Mouse (Mus musculus) inflammation-experienced regulatory T-cells, adult 6 months (primary cell): ENCODE results near the gene Aldh1a1. TPM values are rescaled to one million over a fixed set of nuclear protein-coding genes. Genes with fewer than 3 reads are reported as not detected.
"Not testable (repeated sequence)": the region's sequence is repeated elsewhere in the genome, so short reads cannot be mapped to it uniquely, and the experiment has no call there.

Experiments
- ATAC-seq: one replicate; pipeline ENCODE4 v1.8.0; 2017
- polyA plus RNA-seq, 3 experiments: library from polyadenylated mRNA; unstranded; fragments of 100-300 nt; shearing (Covaris generic); gene quantifications; one replicate each; pipeline ENCODE4 v1.2.1; 2017

Aldh1a1 gene
- polyA plus RNA-seq = not detected

DNA sequence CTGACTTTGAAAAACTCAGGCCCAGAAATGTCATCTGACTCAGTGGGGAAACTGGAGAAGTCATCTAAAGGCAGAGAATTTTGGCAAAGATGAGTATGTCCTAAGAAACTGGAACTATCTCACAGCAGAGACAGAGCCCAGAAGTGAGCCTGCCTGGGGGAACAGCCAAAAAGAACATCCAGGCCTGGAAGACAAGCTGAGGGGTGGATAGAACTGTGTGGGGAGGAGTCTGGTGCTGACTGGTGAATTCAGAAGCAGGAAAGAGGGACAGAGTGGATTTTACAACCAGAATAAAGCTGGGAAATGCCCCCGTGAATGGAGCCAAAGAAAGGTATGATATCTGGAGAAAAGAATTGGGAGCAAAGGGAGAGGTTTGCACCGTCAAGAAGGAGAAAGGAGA is at the start of gene Aldh1a1:
Gene Aldh1a1 (plus strand): TSS at position 225 of the 400 bp plus-strand sequence.
- no peak for ATAC-seq

DNA sequence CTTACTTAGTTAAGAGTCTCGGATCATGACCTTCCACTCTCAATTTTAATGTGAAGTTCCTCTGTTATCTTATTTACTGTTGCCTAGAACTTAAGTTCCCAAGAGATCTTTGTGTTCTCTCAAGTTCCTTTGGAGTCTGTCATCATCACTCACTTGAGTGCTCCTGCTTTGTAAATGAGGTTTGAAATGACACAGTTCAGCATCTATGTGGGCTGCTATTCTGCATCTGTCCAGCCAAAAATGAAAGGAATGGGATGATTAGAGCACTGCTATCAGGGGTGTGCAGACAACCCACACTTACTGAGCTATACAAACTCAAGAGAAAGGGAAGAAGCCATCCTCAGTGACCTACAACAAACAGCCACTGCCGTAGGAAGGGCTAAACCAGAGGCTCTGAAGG is 44.7 kb upstream of the Aldh1a1 start:
- ATAC-seq = no peak

DNA sequence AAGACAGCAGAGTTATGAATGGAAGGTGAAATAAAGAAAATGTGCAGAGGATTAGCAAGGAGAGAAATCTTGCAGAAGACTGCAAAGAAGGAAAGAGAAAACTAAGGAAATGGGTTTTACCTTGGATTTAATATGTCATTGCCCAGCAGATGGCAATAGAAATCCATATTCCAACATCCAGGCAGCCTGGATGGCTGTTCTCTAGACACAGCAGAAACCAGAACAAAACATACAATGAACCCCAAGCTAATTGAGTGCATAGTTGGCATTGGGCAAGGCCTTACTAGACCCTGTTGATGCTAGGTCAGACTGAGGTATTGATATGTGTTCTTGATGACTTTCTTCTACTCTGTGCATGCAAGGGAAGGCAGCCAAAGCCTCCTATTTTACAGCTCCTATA is 43.0 kb upstream of the Aldh1a1 start:
- ATAC-seq = no peak

DNA sequence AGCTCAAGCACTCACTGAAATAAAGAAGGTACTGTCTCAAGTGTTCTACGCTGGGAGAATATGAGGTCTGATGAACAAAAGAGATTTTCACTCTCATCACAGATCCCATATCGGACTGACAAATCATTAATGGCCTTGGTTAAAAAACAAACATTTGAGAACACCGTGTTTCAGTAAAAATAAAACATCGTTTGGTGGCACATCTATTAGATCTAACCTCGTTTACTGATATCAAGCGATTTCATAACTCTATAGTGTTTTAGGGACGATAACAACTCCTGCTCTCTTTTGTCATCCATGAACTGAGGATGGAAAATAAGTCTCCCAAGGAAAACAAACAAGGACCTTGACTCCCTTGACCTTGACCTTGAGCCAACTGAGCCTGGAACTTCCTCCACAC is 41.5 kb upstream of the Aldh1a1 start:
- no peak for ATAC-seq

DNA sequence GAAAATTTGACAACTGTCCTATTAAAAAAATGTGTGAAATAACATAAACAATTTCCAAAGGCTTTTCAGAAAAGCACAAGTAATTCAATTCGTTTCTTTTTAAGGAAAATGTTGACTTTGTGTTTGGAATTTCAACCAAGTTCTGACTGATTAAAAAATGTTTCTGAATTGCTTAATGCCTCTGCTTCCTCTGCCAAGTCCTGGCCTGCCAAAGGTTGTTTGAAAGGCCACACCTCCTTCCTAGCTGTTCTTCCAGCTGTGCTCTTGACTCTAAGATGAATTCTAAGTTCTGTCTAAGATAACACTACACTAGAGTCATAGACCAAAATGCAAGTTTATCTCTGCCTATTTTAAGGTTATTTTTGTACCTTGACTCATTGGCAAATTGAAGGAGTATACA is 8.0 kb upstream of the Aldh1a1 start:
- ATAC-seq = no peak

DNA sequence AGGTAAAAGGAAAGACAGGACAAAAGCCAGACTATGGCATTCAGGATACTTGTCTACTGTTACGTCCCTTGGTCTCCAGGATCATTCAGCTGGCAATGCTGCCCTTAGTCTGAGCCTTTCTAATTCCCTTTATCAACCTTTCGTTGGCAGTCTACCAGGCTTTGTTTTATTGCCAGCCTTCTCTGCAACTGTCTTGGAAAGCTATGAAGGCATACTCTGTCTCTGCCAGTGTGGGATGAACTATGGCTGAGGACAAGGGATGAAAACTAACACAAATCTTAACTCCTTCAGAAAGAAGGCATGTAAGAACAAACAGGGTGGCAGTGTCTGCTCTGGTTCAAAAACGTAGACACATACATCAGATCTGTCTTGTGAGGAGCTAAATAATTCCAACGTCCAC is 565 bp upstream of the Aldh1a1 start:
- ATAC-seq = no peak

DNA sequence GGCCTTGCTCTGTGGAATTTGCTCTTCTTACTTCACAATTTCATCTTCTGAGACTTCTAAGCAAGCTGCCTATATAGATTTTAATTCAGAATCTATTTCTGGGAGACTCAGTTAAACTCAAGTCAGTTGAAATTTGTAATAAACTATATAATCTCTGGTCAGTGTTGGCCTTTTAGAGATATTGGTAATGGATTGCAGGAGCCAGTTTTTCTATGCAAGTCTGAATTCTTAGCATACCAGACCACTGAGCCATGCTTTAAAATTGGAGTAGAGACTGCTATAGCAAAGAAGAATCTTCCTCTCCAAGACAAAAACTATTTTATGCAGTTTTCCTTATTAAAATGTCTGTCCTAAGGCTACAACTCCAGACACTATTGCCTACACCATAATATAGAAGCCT is 4.0 kb downstream of the Aldh1a1 start:
- ATAC-seq = no peak

DNA sequence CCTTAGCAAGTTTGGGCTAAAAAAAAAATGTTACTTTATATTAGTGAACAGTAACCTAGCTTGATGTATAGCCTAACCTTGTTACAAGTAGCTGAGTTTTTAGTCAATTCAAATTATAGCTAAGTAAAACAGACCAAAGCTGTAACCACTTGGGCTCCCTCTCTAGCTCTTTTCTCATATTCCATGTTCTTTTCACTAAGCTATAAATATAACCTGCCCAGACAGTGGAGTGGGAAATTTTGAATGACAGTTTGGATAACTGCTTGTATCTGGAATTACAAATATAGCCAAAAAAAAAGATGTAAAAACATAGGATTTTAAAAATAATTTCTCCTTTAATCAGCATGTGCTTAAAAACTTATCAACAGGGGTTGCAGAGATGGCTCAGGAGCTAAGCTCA is 12.8 kb downstream of the Aldh1a1 start:
- no peak for ATAC-seq

DNA sequence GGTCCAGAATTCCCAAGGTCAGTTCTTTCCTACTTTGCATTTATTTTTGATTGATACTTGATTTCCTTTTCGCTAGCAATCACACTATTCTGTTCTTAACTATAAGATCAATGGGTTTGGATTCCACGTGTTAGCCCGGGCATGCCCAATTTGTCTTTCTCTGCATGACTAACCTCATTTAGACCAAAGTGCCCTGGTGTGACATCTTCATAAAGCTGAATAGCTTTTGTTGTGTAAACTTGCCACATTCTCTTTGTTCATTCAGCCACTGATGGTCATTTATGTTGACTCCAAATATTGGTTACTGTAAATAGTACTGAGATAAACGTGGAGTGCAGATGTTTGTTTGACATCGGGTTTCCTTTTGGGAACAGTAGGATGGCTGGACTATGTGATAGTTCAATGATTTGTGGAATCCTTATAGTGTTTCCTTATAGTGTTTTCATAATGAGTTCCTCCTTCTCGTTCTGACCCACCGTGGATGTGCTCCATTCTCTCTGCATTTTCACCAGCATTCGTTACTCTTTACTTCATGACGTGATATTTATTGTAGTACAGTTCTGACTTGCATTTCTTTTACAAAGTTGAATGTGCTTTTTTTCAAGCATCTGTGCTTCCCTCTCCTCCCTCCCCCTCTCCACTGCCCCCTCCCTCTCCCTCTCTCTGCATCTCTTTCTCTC is 14.6 kb downstream of the Aldh1a1 start:
- ATAC-seq = no peak

DNA sequence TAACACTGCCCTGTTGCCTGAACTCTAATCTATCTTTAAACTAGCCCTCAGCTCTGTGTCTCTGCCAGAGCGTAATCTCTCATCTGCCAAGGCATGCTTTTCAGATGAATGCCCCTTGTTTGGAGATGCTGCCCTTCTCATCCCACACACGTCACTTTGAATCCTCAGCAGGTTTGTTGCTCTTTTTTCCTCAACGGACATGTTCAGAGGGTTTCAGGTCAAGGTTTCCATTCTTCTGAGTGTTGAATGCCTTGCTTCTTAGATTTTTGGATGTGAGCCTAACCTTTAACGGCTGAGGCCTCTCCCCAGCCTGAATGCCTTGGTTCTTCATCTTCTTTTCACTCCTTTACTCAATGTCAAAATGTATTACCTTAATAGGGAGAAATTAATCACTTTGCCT is 16.1 kb downstream of the Aldh1a1 start:
- no peak for ATAC-seq

DNA sequence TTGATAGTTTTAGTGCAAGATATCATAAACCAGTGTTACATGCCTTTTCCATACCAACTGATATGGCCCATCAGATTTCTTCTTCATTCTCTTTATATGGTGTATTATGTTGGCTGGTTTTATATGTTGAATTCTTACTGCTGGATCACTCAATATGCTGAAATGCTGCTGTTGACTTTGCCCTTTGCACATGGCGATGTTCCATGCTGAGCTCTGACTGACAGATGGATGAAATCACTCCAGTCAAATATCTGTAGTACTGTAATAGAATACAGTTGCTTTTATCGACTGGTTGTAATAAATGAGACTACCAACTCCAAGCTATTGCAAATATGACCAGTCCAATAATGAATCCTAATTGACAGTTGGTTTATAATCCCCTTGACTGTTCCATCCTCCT is 19.5 kb downstream of the Aldh1a1 start:
- no peak for ATAC-seq

DNA sequence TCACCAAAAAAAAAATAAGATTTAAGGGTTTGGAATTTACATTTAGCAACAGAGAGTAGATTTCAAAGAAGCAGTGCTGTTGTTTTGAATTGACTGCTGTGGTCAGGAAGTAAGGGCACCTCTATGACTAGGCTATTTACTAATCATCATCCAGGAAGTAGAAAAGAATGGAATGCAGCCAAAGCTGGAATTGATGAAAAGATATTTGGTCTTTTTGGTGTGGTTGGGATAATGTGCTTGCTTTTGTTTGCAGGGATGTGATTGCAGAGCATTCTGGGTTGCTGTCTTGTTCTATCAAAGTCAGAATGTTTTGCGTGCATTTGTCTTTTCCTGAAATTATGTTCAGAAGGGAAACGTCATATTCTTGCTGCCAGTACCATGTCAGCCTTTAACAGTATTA is 20.7 kb downstream of the Aldh1a1 start:
- no peak for ATAC-seq

DNA sequence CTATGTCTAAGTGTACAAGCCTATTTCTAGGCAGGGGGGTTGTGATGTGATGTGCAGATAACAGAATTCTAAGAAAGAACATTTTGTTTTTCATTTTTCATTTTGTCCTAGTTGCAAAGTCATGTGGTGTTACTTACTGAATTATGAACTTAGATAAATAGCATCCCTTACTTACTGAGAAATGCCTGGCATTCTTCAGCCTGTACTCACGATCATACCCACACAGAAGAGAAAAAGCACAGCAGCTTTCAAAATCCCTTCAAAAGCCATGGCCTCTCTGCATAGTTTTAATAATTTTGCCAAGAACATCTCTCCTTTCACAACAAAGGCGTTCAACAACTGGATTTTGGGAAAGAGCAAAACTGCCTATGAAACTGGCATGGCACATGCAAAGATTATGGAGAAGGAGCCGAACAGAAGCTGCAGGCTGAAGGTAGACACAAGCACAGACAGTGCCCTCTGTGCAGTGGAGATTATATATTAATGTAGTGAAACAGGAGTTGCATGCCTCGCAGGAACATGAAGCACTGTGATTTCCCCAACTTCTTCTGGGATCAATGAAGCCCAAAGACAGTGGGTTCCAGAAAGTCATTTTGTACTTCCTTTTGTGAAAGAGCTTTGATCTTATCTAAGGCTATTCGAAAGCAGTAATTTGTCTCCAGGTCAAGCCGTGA is 21.3 kb downstream of the Aldh1a1 start:
- no peak for ATAC-seq

DNA sequence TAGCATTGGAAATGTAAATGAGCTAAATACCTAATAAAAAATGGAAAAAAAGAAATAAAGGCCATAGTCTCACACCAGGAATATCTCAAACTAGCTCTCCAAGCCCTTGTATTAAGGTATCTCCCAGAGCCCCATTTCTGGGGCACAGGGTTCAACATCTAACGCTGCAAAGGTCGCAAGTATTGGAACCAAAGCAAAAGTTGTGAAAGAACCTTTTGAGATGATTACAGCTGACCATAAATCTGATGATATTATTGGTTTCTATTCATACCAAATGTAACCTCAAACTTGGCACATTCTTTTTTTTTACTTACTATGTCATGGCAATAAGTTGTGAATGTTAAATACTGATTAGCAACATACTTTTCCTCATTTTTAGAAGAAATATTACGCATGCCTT is 24.0 kb downstream of the Aldh1a1 start:
- ATAC-seq = no peak

DNA sequence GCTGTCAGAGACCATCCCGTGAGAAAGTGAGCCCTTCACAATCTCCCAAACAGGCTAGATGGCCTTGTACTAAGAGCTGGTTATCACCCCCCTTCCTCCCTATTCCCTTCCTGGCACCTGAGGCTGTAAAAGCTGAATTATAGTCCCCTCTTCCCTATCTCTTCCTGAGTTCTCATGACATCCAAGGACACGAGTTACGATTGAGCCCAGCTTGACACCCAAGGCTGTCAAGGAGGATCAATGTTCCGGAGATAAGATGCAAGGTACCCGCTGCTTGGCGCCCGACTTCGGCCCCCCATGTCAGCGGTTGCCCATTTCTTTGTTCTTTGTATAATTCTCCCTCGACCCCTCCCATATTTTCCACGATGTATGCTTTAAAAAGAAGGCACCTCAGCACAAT is 36.6 kb downstream of the Aldh1a1 start:
- not testable (repeated sequence) for ATAC-seq

DNA sequence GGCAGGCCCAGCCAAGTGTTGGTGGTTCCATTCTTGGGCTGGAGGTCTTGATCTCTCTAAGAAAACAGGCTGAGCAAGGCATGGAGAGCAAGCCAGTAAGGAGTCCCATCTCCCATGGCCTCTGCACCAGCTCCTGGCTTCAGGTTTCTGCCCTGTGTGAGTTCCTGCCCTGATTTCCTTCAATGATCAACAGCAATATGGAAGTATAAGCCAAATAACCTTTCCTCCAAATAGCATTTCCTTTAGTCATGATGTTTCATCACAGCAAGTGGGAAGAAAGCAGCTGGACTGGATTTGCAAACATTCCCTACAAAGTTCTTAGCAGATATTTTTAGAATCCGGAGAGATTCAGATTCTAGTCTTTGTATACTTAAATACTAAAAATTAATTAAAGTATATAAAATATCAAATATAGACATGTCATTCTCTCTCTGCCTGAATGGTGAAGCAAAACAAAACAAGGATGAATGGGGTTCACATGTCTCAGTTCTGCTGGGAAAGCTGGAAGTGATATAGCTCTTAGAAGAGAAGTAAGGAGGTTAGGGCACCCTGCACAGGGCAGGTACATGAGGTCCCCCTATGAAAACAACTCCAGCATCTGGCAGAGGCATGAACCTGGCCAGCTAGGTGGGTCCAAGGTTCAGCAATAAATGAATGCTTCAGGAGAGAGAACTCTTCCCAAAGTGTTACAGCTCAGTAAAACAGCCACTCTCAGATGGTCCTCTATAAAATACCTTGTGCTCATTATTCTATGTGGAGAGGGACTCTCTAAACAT is 37.6 kb downstream of the Aldh1a1 start:
- ATAC-seq = no peak

DNA sequence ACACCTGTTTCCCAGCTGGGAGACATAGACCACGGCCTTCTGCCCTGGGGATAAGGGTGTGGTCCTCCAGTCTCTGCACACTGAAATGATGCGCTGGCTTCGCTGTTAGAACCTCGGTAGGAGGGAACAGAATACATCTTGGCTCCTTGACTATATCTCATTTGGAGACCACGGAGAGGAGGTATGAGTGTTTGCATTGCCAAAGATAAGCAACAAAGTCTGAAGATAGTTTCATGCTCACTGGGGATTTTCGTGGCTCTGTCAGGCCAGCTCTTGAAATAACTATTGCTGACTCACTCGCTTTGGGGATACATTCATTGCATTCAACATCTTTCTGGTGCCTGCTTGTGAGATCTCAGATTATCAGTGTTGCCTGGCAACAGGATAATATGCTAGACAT is 44.0 kb downstream of the Aldh1a1 start:
- no peak for ATAC-seq

DNA sequence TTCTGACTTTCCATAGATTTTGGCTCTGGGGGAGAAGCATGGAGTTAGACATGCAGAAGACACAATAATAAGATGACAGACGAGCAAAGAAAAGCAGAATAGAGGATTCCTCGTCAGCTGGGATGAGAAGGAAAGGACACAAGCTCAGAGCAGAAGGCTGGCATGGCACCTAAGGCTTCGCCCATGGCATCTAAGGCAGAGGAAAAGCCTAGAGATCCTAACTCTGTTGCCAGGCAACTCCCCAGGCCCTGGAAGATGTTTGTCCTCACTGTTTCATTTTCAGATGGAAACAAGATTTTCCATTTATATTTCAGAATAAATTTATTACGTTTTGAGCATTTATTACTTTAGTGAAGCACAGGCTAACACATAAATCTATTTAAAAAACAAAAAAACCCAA is 48.5 kb downstream of the Aldh1a1 start:
- no peak for ATAC-seq

DNA sequence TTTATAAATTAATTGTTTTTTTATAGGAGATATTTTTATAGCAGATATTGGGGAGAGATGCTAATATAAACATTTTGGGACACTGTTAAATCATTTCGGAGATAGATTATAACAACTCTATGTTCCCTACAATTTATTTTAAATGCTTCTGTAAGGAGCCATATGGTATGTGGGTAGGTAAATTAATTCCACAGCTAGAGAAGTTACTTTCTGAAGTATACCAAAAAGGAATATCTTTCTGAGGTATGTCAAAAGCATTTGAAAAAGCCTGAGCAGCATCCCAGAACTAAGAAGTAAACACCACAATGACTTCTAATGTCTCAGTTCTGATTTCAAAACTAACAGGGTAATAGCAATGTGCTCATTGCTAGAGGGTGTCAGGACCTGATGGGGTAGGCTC is 49.4 kb downstream of the Aldh1a1 start:
- ATAC-seq = no peak

DNA sequence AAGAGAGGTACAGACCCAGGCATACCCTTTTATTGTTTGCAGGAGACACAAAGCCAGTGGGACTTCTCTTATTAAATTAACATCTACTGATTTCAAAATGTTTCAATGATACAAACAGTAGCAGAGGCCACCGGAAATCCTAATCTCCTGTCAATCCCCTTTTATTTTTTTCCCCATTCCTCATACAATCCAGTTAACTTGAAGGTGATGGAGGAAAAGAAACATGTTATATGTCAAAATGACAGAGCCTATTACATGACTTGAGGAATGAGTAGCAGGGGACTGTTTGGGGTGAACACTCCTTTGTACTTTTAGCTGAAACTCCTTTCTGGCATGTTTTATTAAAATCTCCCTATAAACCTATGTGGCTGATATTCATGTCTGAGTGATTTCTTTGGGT is 51.3 kb downstream of the Aldh1a1 start:
- ATAC-seq = no peak

DNA sequence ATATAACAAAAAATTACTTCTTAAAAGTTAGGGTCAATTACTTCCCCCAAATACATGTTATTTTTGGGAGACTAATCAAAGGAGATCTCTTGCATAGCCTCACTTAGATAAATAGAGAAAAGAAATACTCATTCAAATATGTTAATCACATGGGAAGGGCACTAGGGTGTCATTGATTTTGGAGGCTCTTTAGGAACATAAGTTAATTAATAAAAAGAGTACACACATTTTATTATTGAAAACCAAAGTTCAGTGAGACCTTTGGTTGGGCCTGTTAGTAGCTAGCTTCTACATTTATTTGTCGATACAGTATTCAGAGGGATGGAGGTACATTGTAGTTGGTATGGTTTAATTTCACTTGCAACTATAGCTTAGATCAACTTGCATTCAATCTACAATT is 52.4 kb downstream of the Aldh1a1 start:
- ATAC-seq = no peak

DNA sequence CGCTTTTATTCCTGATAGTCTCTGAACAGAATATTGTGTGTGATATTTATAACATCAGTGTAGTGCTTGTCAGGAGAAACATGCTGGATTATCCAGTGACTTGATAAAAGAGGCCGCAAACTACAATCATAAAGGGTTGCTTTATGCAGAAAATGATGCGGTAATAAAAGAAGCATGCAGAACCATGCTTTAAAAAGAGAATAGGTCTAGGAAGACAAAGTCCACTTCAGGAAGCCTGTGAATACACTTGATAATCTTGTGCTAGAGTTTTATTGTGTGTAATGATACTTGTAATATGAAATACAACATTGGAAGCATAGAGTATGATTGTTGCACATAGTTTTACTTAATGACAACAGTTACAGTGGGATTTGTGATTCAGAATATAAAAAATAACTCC is 54.5 kb downstream of the Aldh1a1 start:
- ATAC-seq = no peak

DNA sequence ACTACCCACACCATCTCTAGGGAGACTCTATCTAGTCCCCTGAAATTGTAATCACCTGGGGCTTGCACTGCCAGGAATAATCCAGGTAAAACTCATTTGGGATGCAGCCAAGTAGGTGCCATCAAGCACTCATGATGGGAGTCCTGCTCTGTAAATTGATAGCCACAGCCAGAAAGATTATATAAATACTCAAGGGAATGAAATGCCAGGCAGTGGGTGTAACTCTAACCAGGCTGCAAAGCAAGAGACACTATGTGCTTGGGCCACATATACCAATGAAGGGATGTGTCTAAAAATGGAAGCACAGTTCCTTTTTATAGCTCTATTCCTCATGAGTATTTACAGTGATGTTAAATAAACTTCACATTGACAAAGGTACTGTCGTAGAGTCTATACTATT is 56.9 kb downstream of the Aldh1a1 start:
- ATAC-seq = no peak

DNA sequence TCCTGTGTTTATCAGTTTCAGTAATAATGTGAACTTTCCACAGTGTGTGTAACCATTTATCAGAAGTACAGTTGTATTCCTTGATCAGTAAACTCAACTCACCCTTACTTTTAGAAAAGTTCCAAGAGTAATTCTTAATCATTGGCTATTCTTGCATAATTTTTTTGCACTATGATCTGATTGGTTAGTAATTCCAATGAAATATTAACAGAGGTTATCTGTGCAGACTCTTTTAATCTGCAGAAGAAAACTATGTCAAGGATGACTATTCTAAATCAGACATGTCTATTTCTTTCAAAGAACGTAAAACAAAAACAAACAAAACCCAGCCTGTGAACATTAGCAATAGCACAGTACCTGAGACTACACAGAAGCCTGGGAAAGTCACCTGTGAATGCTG is 62.9 kb downstream of the Aldh1a1 start:
- ATAC-seq = no peak
